Mouse (Mus musculus) G1E-ER4 (cell line): Measurements from ENCODE around the gene Ptchd1. TPM values are rescaled to one million over a fixed set of nuclear protein-coding genes. Genes with fewer than 3 reads are reported as not detected.

Experiments used
- GATA1 ChIP-seq: IDR thresholded peaks from one replicate; pipeline ENCODE4 v1.8.0; 2012; ENCODE audit warnings: low read length, inconsistent platforms
- polyA plus RNA-seq: library from polyadenylated mRNA; stranded (reverse); fragments of >175 nt; gene quantifications from 2 replicates; pipeline ENCODE4 v1.2.3, GENCODE M21; 2012

Gene Ptchd1
- polyA plus RNA-seq, 1 experiment = not detected

GRCm38 (mm10) chrX:155543780-155544179, 79.8 kb downstream of the Ptchd1 start:
- TF ChIP-seq GATA1 = no peak

Other genes starting within 250 kb of the Ptchd1 start
- not detected in 2 replicates for gene Gm15155, start 927 bp upstream of the Ptchd1 start, polyA plus RNA-seq